Mouse (Mus musculus) limb, embryonic 10.5 days (tissue): ENCODE results near the gene Kxd1. TPM values are rescaled to one million over a fixed set of nuclear protein-coding genes. Genes with fewer than 3 reads are reported as not detected.

Source experiments
- DNase-seq: peaks from one replicate; pipeline ENCODE4 v3.0.0-alpha.2; 2017; ENCODE audit warnings: low spot score
- H3K27ac ChIP-seq: fragments of 300-500 bp; sonication (generic); 2 replicates; pipeline ENCODE4 v1.5.1; 2016; ENCODE audit warnings: mild to moderate bottlenecking
- H3K27me3 ChIP-seq: fragments of 300-500 bp; sonication (generic); 2 replicates; pipeline ENCODE4 v1.6.1; 2016; ENCODE audit warnings: low read depth, mild to moderate bottlenecking; ENCODE audit not compliant: poor library complexity, severe bottlenecking
- H3K36me3 ChIP-seq: fragments of 300-500 bp; sonication (generic); 2 replicates; pipeline ENCODE4 v1.6.1; 2016; ENCODE audit warnings: mild to moderate bottlenecking, moderate library complexity
- H3K4me1 ChIP-seq: fragments of 300-500 bp; sonication (generic); 2 replicates; pipeline ENCODE4 v1.6.1; 2016
- H3K4me3 ChIP-seq: fragments of 300-500 bp; sonication (generic); 2 replicates; pipeline ENCODE4 v1.5.1; 2016; ENCODE audit warnings: mild to moderate bottlenecking, moderate library complexity
- H3K9me3 ChIP-seq: fragments of 300-500 bp; sonication (generic); replicated peaks from 2 replicates; pipeline ENCODE4 v1.6.1; 2016; ENCODE audit warnings: mild to moderate bottlenecking
- WGBS: fragments of 180-500 bp; shearing (Covaris S2); methylation state at CpG from one replicate; pipeline ENCODE4 v1.1.7; 2016; 5-methylcytosine and 5-hydroxymethylcytosine counted together
- polyA plus RNA-seq: library from polyadenylated mRNA; unstranded; fragments of >200 nt; fragmentation: Nextera tagmentation; extraction: Ambion mirVana; gene quantifications from 2 replicates; pipeline ENCODE4 v1.2.1, GENCODE M21; 2016

Kxd1 gene
- polyA plus RNA-seq, 1 experiment from 2014 or later: 46.6 TPM

- DNase-seq: no peak
- Histone ChIP-seq H3K4me3 (no peak overlapping the region), H3K4me1 (peaks cover 26% of the 10 kb centered on the region), H3K27me3 (no peaks in the 10 kb centered on the region), H3K27ac (no peak overlapping the region), H3K9me3 (no peaks in the 10 kb centered on the region), H3K36me3 (0 out of 2 replicates have a peak, but pooled peaks cover 3% of the 10 kb centered on the region)
- 87% methylated on average over 3 of the region's 3 CpGs for WGBS
Measured at GRCm38 (mm10) chr8:70560564-70560963, 32.8 kb upstream of the Kxd1 start.

DNA sequence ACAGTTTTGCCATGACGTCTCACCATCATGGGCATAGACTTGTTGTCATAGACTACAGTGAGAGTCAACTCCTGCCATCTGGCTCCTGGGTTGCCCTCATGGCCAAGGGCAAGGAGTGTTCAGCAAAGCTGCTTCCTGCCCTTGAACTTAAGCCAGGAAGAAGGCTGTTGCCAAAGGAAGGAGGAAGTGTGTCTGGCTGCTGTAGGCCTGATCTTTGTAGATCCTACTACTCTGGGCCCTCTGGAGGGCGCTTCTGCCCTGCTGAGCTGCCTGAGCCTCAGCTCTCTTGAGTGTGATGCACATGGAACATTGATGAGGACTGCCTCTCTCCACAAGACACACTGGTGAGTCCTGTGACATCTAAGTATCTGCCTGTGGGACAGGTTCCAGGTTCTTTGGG lies 32.3 kb upstream of the Kxd1 start:
- Histone ChIP-seq H3K27ac (no peak overlapping the region), H3K27me3 (no peaks in the 10 kb centered on the region), H3K36me3 (0 out of 2 replicates have a peak, but pooled peaks cover 3% of the 10 kb centered on the region), H3K9me3 (no peaks in the 10 kb centered on the region), H3K4me1 (peaks cover 23% of the 10 kb centered on the region), H3K4me3 (no peak overlapping the region)
- no peak for DNase-seq
- 81% methylated on average over 2 of the region's 2 CpGs for WGBS

DNA sequence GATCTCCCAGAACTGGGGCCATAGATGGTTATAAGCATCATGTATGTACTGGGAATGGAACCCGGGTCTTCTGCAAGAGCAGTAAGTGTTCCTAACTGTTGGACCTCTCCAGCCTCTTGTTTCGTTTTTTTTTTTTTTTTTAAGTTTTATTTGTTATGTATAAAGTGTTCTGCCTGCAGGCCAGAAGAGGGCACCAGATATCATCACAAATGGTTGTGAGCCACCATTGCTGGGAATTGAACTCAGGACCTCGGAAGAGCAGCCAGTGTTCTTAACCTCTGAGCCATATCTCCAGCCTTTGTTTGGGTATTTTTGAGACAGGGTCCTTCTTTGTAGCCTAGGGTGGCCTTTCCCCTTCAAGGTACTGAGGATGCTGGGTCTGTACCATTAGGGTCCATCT lies 31.2 kb upstream of the Kxd1 start:
- WGBS: 80% methylated on average over 3 of the region's 3 CpGs
- H3K27ac ChIP-seq: no peak overlapping the region
- H3K4me1 ChIP-seq: peaks cover 15% of the 10 kb centered on the region

DNA sequence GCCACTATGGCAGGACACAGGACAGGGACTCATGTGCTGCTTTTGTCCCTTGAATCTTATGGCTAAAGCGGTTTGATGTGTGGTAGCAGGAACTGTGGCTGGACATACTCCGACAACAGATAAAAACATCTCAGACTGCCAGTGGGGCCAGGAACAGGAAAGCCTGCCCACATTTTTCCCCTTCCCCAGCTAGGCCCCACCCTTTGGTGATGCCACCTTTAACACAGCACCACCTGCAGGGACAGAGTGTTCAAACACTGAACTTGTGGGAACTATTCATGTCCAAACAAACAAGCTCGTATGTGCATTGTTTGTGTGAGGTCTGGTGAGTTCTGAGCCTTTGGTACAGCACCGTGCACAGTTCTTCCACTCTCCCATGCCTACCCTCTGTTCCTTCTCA lies 30.6 kb upstream of the Kxd1 start:
- Histone ChIP-seq H3K9me3 (no peaks in the 10 kb centered on the region), H3K27ac (peak overlapping the region; percentile 21; the same call in 1 of the 2 replicates)
- 83% methylated on average over 4 of the region's 4 CpGs for WGBS

More for the DNA sequence above, 31.2 kb upstream of the Kxd1 start:
- Histone ChIP-seq H3K9me3 (no peaks in the 10 kb centered on the region), H3K36me3 (0 out of 2 replicates have a peak, but pooled peaks cover 3% of the 10 kb centered on the region), H3K27me3 (no peaks in the 10 kb centered on the region), H3K4me3 (no peak overlapping the region)
- DNase-seq: no peak

GRCm38 (mm10) chr8:70555079-70555747 lies 27.5 kb upstream of the Kxd1 start:
- WGBS: 92% methylated on average over 4 of the region's 4 CpGs
- Histone ChIP-seq H3K4me3 (no peak overlapping the region), H3K36me3 (no peaks in the 10 kb centered on the region), H3K9me3 (no peaks in the 10 kb centered on the region), H3K4me1 (peaks cover 6% of the 10 kb centered on the region; the same call in 1 of the 2 replicates), H3K27ac (no peak overlapping the region), H3K27me3 (no peaks in the 10 kb centered on the region)
- no peak for DNase-seq

More for the DNA sequence above, 30.6 kb upstream of the Kxd1 start:
- Histone ChIP-seq H3K4me3 (no peak overlapping the region), H3K36me3 (0 out of 2 replicates have a peak, but pooled peaks cover 3% of the 10 kb centered on the region), H3K27me3 (no peaks in the 10 kb centered on the region), H3K4me1 (peaks cover 15% of the 10 kb centered on the region)
- DNase-seq: no peak

DNA sequence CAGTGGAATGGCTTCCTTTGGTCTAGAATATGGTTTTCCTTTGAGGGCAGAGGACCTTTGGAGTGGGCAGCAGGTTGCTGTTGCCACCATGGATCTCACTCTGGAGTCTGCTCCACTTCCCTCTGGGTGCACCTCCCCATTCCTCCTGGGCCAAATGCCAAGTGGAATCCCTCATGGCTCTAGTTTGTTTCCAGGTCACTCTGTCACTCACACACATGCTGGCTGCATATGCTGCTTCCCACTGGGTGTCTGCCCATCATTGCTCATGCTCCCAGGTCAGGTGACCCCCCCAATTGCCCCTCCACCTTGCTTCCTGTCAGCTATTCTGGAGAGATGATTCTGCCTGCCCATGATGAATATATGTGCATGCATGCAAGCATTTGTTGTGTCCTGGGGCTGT lies 26.0 kb upstream of the Kxd1 start:
- Histone ChIP-seq H3K27ac (no peak overlapping the region), H3K4me1 (peaks cover 6% of the 10 kb centered on the region; the same call in 1 of the 2 replicates), H3K4me3 (no peak overlapping the region), H3K36me3 (0 out of 2 replicates have a peak, but pooled peaks cover 3% of the 10 kb centered on the region), H3K27me3 (no peaks in the 10 kb centered on the region), H3K9me3 (no peaks in the 10 kb centered on the region)
- no peak for DNase-seq

- 71% methylated on average over 1 of the region's 1 CpGs for WGBS
- peaks cover 2% of the 10 kb centered on the region; the same call in 1 of the 2 replicates for H3K4me1 ChIP-seq
- H3K9me3 ChIP-seq: no peaks in the 10 kb centered on the region
- no peak overlapping the region for H3K4me3 ChIP-seq
- no peak for DNase-seq
- no peaks in the 10 kb centered on the region for H3K27me3 ChIP-seq
- no peak overlapping the region for H3K27ac ChIP-seq
- 0 out of 2 replicates have a peak, but pooled peaks cover 3% of the 10 kb centered on the region for H3K36me3 ChIP-seq
Measured at GRCm38 (mm10) chr8:70552836-70553235, 25.1 kb upstream of the Kxd1 start.

GRCm38 (mm10) chr8:70551558-70552161 lies 23.9 kb upstream of the Kxd1 start:
- no peak for DNase-seq
- Histone ChIP-seq H3K4me3 (no peak overlapping the region), H3K9me3 (no peaks in the 10 kb centered on the region), H3K27ac (no peak overlapping the region), H3K36me3 (0 out of 2 replicates have a peak, but pooled peaks cover 3% of the 10 kb centered on the region), H3K4me1 (peaks cover 2% of the 10 kb centered on the region; the same call in 1 of the 2 replicates), H3K27me3 (no peaks in the 10 kb centered on the region)
- WGBS: 73% methylated on average over 3 of the region's 3 CpGs

- Histone ChIP-seq H3K9me3 (no peaks in the 10 kb centered on the region), H3K27me3 (no peaks in the 10 kb centered on the region), H3K4me3 (no peak overlapping the region), H3K27ac (no peak overlapping the region), H3K36me3 (0 out of 2 replicates have a peak, but pooled peaks cover 7% of the 10 kb centered on the region), H3K4me1 (peaks cover 2% of the 10 kb centered on the region; the same call in 1 of the 2 replicates)
- 95% methylated on average over 10 of the region's 10 CpGs for WGBS
- no peak for DNase-seq
Measured at GRCm38 (mm10) chr8:70549412-70550184, 21.8 kb upstream of the Kxd1 start.

DNA sequence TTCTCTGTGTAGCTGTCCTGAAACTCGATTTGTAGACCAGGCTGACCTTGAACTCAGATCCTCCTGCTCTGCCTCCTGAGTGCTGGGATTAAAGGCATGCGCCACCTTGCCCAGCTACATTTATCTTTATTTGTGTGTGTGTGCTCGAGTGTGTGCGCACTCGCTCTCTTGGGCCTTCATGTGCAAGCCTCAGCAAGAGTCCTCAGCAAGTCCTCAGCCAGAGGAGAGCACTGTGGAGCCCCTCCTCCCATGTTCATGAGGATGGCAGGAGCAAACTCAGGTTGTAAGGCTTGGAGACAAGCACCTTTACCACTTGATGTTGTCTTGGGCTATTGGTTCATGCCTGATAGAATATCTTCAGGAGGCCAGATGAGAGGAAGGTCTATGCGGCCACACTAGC lies 20.0 kb upstream of the Kxd1 start:
- WGBS: 89% methylated on average over 6 of the region's 6 CpGs
- DNase-seq: no peak
- peaks cover 14% of the 10 kb centered on the region for H3K4me1 ChIP-seq

DNA sequence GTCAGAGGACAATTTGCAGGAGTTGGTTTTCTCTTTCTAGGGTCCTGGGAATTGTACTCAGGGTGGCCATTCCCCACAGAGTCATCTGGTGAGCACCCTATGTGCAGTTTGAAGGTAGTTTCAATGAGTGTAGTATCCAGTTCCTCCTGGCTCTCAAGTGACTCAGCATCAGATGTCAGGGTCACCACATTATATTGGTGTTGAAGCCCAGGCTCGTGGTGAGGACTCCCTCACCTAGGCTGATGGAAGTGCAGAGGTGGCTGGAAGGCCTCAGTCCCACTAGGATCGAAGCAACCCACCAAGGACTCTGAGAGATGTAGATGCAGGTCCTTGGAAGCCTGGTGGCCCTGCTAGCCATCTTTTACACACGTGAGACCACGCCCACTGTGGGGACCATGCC lies 18.7 kb upstream of the Kxd1 start:
- Histone ChIP-seq H3K27me3 (no peaks in the 10 kb centered on the region), H3K9me3 (no peaks in the 10 kb centered on the region)

More for the DNA sequence above, 20.0 kb upstream of the Kxd1 start:
- H3K27ac ChIP-seq: no peak overlapping the region
- H3K36me3 ChIP-seq: 0 out of 2 replicates have a peak, but pooled peaks cover 7% of the 10 kb centered on the region
- no peaks in the 10 kb centered on the region for H3K27me3 ChIP-seq
- H3K9me3 ChIP-seq: no peaks in the 10 kb centered on the region
- no peak overlapping the region for H3K4me3 ChIP-seq

DNA sequence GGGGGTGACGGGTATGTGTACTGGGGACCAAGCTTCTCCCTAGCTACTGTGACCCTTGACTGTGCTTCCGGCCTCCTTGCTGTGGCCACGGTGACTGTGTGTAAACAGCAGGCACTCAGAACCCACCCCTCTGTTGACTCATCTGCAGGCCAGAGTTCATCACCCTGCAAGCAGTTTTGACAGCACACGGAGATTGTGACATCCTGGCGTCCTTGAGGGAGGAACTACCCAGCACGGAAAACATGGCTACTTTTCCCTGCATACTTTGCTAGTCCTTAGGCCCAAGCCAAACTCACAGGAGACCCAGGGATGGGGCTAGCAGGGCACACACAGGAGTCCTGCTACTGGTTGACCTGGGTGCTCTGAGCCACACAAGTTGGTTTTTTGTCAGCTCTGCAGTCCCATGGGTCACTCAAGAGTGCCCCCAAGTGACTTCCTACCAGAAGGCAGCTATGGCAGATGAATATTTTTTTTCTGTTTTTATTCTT lies 16.5 kb upstream of the Kxd1 start:
- no peak for DNase-seq
- no peak overlapping the region for H3K4me3 ChIP-seq
- WGBS: 70% methylated on average over 6 of the region's 6 CpGs
- H3K36me3 ChIP-seq: 0 out of 2 replicates have a peak, but pooled peaks cover 4% of the 10 kb centered on the region
- peaks cover 29% of the 10 kb centered on the region for H3K4me1 ChIP-seq
- H3K9me3 ChIP-seq: no peaks in the 10 kb centered on the region
- no peak overlapping the region for H3K27ac ChIP-seq
- H3K27me3 ChIP-seq: no peaks in the 10 kb centered on the region

More for the DNA sequence above, 18.7 kb upstream of the Kxd1 start:
- no peak for DNase-seq
- Histone ChIP-seq H3K36me3 (0 out of 2 replicates have a peak, but pooled peaks cover 7% of the 10 kb centered on the region), H3K4me1 (peaks cover 14% of the 10 kb centered on the region), H3K27ac (no peak overlapping the region), H3K4me3 (no peak overlapping the region)
- 81% methylated on average over 4 of the region's 4 CpGs for WGBS
